ENCODE assay signal across 21 mouse cellular contexts in the genomic region with DNA sequence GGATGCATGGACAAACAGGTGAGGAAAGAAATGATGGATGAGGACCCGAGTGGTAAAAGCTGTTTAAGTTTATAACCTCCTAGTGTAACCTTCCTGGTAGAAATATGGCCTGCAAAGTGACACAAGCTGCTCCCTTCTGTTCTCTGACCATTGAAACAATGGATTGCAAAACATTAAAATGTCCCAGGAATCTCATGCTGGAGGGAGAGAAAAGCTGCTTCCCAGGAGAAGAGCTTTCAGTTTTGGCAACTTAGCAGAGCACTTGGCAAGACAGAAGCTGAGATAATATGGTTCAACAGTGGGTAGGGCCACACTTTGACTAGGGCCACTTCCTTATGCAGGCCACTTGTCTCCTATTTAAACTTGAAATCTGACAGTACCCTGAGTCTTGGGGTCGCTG.
"Had no signal": no experiment of that assay in that cellular context is flagged by ENCODE, and none has a peak within 500 bp of the region (broad histone marks: within the 10 kb centered on the region; RNA-seq: fewer than 3 reads in every experiment).

No protein-coding gene starts in this region.

- H3K36me3 ChIP-seq: midbrain, embryonic 10.5 days; neural tube, embryonic 12.5 days; neural tube, embryonic 15.5 days had no signal

- H3K27me3 ChIP-seq: megakaryocyte, embryonic 14.5 days; neural tube, embryonic 12.5 days; neural tube, embryonic 15.5 days had no signal

- H3K9ac ChIP-seq: liver, embryonic 14.5 days; liver, postnatal 0 days; lung, embryonic 14.5 days; neural tube, embryonic 12.5 days; neural tube, embryonic 15.5 days had no signal

- DNase-seq: kidney, adult 2 months; kidney, postnatal 25 days; layer of hippocampus, adult 9-11 months; layer of hippocampus, postnatal 36 days; liver, postnatal 0 days; lung, embryonic 14.5 days; midbrain, embryonic 14.5 days; right cerebral cortex, adult 18-20 months; spleen, adult 18-20 months; thymus, adult 2 months; thymus, postnatal 14 days had no signal

- H3K4me1 ChIP-seq: midbrain, embryonic 10.5 days; neural tube, embryonic 12.5 days; neural tube, embryonic 15.5 days had no signal

- H3K9me3 ChIP-seq: megakaryocyte, embryonic 14.5 days; midbrain, embryonic 10.5 days; neural tube, embryonic 12.5 days; neural tube, embryonic 15.5 days had no signal

- H3K4me2 ChIP-seq: lung, embryonic 14.5 days; neural tube, embryonic 12.5 days; neural tube, embryonic 15.5 days had no signal

- ATAC-seq: intestine, postnatal 0 days; liver, postnatal 0 days had no signal

- H3K4me3 ChIP-seq: layer of hippocampus, adult 2 months; left cerebral cortex, adult 2 months; megakaryocyte, embryonic 14.5 days; midbrain, embryonic 10.5 days; neural tube, embryonic 12.5 days; neural tube, embryonic 15.5 days had no signal

- H3K27ac ChIP-seq: kidney, postnatal 0 days; layer of hippocampus, adult 2 months; left cerebral cortex, adult 2 months; liver, embryonic 14.5 days; midbrain, embryonic 10.5 days; neural tube, embryonic 12.5 days; neural tube, embryonic 15.5 days; stomach, postnatal 0 days had no signal
